Mouse (Mus musculus) lung, postnatal 14 days (tissue): ENCODE data around the gene Helz2.
"Not testable (repeated sequence)": the region's sequence is repeated elsewhere in the genome, so short reads cannot be mapped to it uniquely, and the experiment has no call there.

Source experiments
- DNase-seq: peaks from one replicate; pipeline ENCODE4 v3.0.0; 2021

Gene Helz2

GRCm38 (mm10) chr2:181191385-181191784 lies 50.4 kb downstream of the Helz2 start:
- DNase-seq = not testable (repeated sequence)

DNA sequence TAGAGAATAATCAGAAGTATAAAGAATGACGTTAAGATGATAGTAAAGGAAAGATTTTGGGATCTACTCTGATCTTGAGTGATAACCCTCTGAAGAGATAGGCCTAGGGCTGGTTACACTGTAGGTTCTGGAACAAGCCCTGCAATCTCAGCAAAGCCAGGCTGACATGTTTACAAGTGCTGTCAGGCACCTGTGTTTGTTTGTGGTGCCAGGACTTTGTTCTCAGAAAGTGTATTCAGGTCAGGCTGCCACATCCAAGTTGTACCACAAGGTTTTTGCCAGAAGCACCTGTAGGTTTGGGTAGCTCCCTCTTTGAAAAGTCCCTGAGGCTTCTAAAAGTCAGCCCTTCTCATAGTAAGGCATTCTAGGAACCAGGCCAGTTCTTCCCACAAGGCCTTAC lies 52.5 kb downstream of the Helz2 start:
- no peak for DNase-seq

- DNase-seq = peak; percentile 24
Measured at GRCm38 (mm10) chr2:181188681-181189080, 53.1 kb downstream of the Helz2 start.

- peak; percentile 93 for DNase-seq
Measured at GRCm38 (mm10) chr2:181187121-181188000, 54.5 kb downstream of the Helz2 start, which contains the start of gene Ppdpf. TSS of gene Ppdpf (plus strand) at chr2:181187247.

- DNase-seq = peak; percentile 88
Measured at GRCm38 (mm10) chr2:181186635-181187034, 55.2 kb downstream of the Helz2 start.

- DNase-seq = no peak
Measured at GRCm38 (mm10) chr2:181180898-181181297, 60.9 kb downstream of the Helz2 start.

DNA sequence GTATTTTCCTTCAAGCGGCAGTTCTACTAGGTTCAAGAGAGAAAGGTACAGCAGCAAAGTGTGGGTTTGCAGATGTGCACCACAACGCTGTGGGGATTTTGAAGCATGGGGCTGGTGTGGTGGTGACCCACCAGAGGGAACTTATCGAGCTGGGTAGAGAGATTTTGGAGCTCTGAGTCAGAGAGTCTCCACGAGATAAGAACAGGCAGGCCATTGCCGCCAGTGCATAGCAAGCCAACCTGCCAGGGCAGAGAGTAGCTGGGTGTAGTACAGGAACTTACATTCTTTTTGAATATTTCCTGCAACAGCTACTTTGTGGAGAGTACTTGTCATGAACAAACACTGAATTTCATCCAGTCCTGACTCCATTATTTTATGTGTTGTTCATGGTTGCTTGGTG lies 63.4 kb downstream of the Helz2 start:
- no peak for DNase-seq

DNA sequence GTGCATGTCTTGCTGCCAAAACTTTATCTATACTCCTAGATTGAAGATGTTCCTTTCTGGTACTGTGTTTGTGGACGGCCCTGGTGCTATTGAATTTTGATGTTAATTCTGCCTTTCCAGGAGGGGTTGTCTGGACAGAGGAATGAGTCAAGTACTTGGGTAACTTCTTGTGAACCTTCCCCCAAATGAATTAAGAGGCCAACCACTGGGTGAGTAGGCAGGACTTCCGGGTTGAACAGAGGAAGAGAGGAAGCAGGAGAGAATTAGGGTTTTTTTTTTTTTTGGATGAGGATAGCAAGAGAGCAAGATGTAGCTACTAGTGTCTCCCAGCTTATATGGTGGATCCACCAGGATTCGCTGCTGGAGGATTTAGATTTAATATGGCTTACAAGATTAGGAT lies 63.8 kb downstream of the Helz2 start:
- no peak for DNase-seq
